Mouse (Mus musculus) midbrain, embryonic 12.5 days (tissue): ENCODE data around the gene Atp6v1f. TPM values are rescaled to one million over a fixed set of nuclear protein-coding genes. Genes with fewer than 3 reads are reported as not detected.
A peak's percentile ranks its signal among the peaks of the same experiment; 100 is the strongest.

Source experiments
- ATAC-seq: fragments of 200-750 bp; cut with Nextera tagmentation; 2 replicates; pipeline ENCODE4 v1.8.0; 2017; ENCODE audit warnings: low read depth, moderate TSS enrichment, moderate library complexity; ENCODE audit not compliant: low FRiP score
- H3K27ac ChIP-seq: fragments of 300-500 bp; sonication (generic); replicated peaks from 2 replicates; pipeline ENCODE4 v1.5.1; 2016; ENCODE audit warnings: mild to moderate bottlenecking
- H3K27me3 ChIP-seq: fragments of 300-500 bp; sonication (generic); 2 replicates; pipeline ENCODE4 v1.6.1; 2016; ENCODE audit warnings: mild to moderate bottlenecking
- H3K36me3 ChIP-seq: fragments of 300-500 bp; sonication (generic); 2 replicates; pipeline ENCODE4 v1.6.1; 2016
- H3K4me1 ChIP-seq: fragments of 300-500 bp; sonication (generic); 2 replicates; pipeline ENCODE4 v1.6.1; 2016
- H3K4me2 ChIP-seq: fragments of 300-500 bp; sonication (generic); replicated peaks from 2 replicates; pipeline ENCODE4 v1.6.1; 2016; ENCODE audit warnings: mild to moderate bottlenecking, moderate library complexity
- H3K4me3 ChIP-seq: fragments of 300-500 bp; sonication (generic); 2 replicates; pipeline ENCODE4 v1.5.1; 2016; ENCODE audit warnings: mild to moderate bottlenecking
- H3K9ac ChIP-seq: fragments of 300-500 bp; sonication (generic); replicated peaks from 2 replicates; pipeline ENCODE4 v1.6.1; 2016; ENCODE audit warnings: mild to moderate bottlenecking, moderate library complexity
- H3K9me3 ChIP-seq: fragments of 300-500 bp; sonication (generic); 2 replicates; pipeline ENCODE4 v1.6.1; 2016; ENCODE audit warnings: mild to moderate bottlenecking
- WGBS: fragments of 180-500 bp; shearing (Covaris S2); methylation state at CpG from one replicate; pipeline ENCODE4 v1.1.7; 2016; 5-methylcytosine and 5-hydroxymethylcytosine counted together
- polyA plus RNA-seq: library from polyadenylated mRNA; unstranded; fragments of >200 nt; fragmentation: Nextera tagmentation; extraction: Ambion mirVana; gene quantifications from 2 replicates; pipeline ENCODE4 v1.2.1, GENCODE M21; 2016

The Atp6v1f gene
- polyA plus RNA-seq, 1 experiment from 2014 or later, result 211 TPM

DNA sequence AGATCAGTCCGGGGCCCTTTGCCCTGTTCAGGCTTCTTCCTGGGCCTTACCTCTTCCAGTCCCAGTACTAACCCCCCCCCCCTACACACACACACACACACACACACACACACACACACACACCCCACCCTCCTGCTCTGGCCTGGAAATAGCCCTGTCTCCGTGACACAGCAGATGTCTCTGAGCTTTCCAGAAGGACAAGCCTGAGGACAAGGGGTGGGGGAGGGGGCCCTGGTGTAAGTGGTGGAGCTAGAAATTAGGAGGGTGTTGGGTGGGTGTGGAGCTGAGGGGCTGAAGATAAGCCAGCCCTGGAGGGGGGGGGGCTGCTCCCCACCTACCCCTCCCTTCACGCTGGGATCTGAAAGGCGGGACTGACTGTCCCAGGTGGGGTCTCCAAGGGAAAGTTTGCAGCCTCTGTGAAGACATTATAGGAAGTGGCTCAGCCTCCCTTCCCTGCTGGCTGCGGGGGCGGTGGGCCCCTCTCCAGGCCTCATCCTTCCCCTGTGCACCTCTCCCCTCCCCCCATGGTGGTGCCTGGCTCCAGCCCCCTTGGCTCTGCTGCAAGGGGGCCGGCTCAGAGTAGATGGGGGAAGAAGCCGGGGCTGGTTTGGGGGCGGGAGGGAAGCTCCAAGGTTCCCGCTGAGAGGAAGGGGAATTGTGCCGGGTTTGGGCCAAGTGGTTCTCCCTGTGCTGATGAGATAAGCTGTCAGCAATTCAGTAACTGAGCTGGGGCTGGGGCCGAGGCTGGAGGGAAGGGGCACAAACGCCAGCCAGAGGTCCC lies 32.4 kb upstream of the Atp6v1f start:
- H3K9ac ChIP-seq, result peak overlapping the region; percentile 3; the same call in 1 of the 2 replicates
- ATAC-seq, result peak; percentile 53
- peaks cover 60% of the 10 kb centered on the region for H3K27me3 ChIP-seq
- peak overlapping the region; percentile 64 for H3K27ac ChIP-seq
- peaks cover 47% of the 10 kb centered on the region for H3K4me1 ChIP-seq
- H3K4me3 ChIP-seq, result peak overlapping the region; percentile 47
- H3K9me3 ChIP-seq, result no peaks in the 10 kb centered on the region
- peak overlapping the region; percentile 85 for H3K4me2 ChIP-seq
- H3K36me3 ChIP-seq, result no peaks in the 10 kb centered on the region
- 4% methylated on average over 13 of the region's 13 CpGs for WGBS

- H3K36me3 ChIP-seq, result no peaks in the 10 kb centered on the region
- peak overlapping the region; percentile 64 for H3K27ac ChIP-seq
- H3K4me3 ChIP-seq, result no peak overlapping the region
- WGBS, result 10% methylated on average over 6 of the region's 6 CpGs
- no peaks in the 10 kb centered on the region for H3K9me3 ChIP-seq
- peak overlapping the region; percentile 85 for H3K4me2 ChIP-seq
- H3K9ac ChIP-seq, result peak overlapping the region; percentile 3; the same call in 1 of the 2 replicates
- H3K4me1 ChIP-seq, result peaks cover 47% of the 10 kb centered on the region
- H3K27me3 ChIP-seq, result peaks cover 51% of the 10 kb centered on the region
- ATAC-seq, result peak; percentile 44
These were observed 31.5 kb upstream of the Atp6v1f start for GRCm38 (mm10) chr6:29435940-29436451.

DNA sequence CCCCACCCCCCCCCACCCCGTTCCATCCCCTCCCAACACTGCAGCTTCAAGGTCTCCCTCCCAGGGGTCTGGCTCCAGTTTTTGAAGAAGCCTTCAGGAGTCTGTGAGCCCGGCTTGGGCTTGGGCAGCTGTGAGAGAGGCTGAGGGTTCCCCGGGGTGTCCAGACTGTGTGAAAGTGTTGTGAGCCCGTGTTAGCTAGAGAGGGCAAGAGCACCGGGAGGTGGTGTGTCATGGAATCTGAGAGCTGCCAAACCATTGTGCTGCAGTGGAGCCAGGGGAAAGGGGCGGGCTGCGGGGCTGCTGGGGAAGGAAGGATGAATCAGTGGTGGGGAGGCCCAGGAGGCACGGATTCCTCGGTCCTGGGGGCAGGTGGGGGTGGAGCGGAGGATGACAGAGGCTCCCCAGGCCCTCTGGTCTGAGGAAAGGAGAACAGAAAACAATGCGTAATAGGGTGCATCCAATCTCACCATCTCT lies 31.0 kb upstream of the Atp6v1f start:
- H3K36me3 ChIP-seq, result no peaks in the 10 kb centered on the region
- H3K27me3 ChIP-seq, result peaks cover 46% of the 10 kb centered on the region
- H3K4me2 ChIP-seq, result peak overlapping the region; percentile 85
- H3K9me3 ChIP-seq, result no peaks in the 10 kb centered on the region
- H3K9ac ChIP-seq, result peak overlapping the region; percentile 3; the same call in 1 of the 2 replicates
- H3K4me3 ChIP-seq, result no peak overlapping the region
- peak overlapping the region; percentile 64 for H3K27ac ChIP-seq
- ATAC-seq, result peak; percentile 47
- peaks cover 43% of the 10 kb centered on the region for H3K4me1 ChIP-seq
- 7% methylated on average over 11 of the region's 11 CpGs for WGBS

DNA sequence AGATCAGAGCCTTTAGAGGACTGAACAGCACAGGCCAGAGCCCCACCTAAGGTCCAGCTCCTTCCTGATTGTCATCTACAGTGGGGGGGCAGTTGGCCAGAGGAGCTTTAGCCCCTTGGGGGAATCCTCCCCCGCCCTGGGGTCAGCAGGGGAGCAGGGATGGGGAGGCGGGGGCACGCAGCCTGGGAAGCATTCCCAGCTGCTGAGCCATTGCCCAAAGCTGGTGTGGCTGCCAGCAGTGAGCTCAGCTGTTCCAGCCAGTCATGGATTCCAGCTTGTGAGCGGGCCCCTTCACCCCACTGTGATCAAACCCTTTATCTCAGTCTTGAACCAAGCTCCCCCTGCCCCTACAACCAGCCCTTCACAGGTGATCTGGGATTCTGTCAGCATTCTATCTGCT lies 28.3 kb upstream of the Atp6v1f start:
- peaks cover 18% of the 10 kb centered on the region for H3K27me3 ChIP-seq
- H3K4me2 ChIP-seq, result no peak overlapping the region
- peaks cover 26% of the 10 kb centered on the region for H3K4me1 ChIP-seq
- no peaks in the 10 kb centered on the region for H3K9me3 ChIP-seq
- no peak overlapping the region for H3K4me3 ChIP-seq
- no peak overlapping the region for H3K9ac ChIP-seq
- no peak for ATAC-seq
- H3K36me3 ChIP-seq, result no peaks in the 10 kb centered on the region
- no peak overlapping the region for H3K27ac ChIP-seq
- WGBS, result 78% methylated on average over 4 of the region's 4 CpGs

GRCm38 (mm10) chr6:29439789-29440188 lies 27.7 kb upstream of the Atp6v1f start:
- no peaks in the 10 kb centered on the region for H3K9me3 ChIP-seq
- no peak overlapping the region for H3K4me2 ChIP-seq
- no peaks in the 10 kb centered on the region for H3K36me3 ChIP-seq
- H3K27ac ChIP-seq, result no peak overlapping the region
- WGBS, result 90% methylated on average over 6 of the region's 6 CpGs
- no peak for ATAC-seq
- peaks cover 21% of the 10 kb centered on the region for H3K4me1 ChIP-seq
- peaks cover 13% of the 10 kb centered on the region for H3K27me3 ChIP-seq
- H3K9ac ChIP-seq, result no peak overlapping the region
- no peak overlapping the region for H3K4me3 ChIP-seq

DNA sequence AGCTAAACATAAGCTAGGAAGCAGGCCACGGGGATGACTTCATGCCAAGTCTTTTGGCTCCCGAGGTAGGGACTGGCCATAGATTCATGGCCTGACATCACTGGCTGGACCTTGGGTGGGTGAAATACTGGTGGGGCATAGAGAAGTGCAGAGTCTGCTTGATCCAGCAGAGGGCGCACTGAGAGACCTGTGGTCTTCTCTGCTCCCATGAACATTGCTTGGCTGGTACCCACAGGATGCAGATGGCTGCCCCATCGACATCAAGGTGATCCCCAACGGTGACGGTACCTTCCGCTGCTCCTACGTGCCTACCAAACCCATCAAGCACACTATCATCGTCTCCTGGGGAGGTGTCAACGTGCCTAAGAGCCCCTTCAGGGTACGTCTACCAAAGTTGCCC lies 22.7 kb upstream of the Atp6v1f start:
- H3K27me3 ChIP-seq, result no peaks in the 10 kb centered on the region
- no peak overlapping the region for H3K4me3 ChIP-seq
- H3K9ac ChIP-seq, result no peak overlapping the region
- no peaks in the 10 kb centered on the region for H3K36me3 ChIP-seq
- H3K27ac ChIP-seq, result no peak overlapping the region
- ATAC-seq, result no peak
- no peak overlapping the region for H3K4me2 ChIP-seq
- H3K9me3 ChIP-seq, result no peaks in the 10 kb centered on the region
- H3K4me1 ChIP-seq, result no peaks in the 10 kb centered on the region
- 77% methylated on average over 11 of the region's 11 CpGs for WGBS

GRCm38 (mm10) chr6:29445354-29445753 lies 22.2 kb upstream of the Atp6v1f start:
- Histone ChIP-seq H3K36me3 (no peaks in the 10 kb centered on the region), H3K27ac (no peak overlapping the region), H3K4me1 (no peaks in the 10 kb centered on the region), H3K9me3 (no peaks in the 10 kb centered on the region), H3K4me3 (no peak overlapping the region), H3K4me2 (no peak overlapping the region), H3K27me3 (no peaks in the 10 kb centered on the region), H3K9ac (no peak overlapping the region)
- WGBS, result 95% methylated on average over 7 of the region's 7 CpGs
- no peak for ATAC-seq

DNA sequence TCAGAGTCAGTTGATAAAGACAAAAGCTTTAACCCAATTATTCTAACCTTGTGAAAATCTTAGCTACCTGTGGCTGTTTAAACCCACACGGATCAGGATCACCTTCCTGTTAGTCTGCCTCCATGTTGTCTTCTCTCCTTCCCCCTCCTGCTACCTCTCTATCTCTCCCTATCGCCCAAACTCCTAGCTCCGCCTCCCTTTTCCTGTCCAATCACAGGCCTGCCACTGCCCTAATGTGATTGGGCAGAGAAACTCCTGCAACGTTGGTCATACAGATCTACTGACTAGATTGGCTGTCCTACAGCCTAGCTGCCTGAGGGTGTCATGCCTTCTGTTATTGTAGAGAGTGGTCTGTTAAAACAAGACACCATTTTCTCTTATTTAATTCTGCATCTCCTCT lies 17.7 kb upstream of the Atp6v1f start:
- Histone ChIP-seq H3K4me1 (no peaks in the 10 kb centered on the region), H3K9me3 (no peaks in the 10 kb centered on the region), H3K27ac (no peak overlapping the region), H3K36me3 (no peaks in the 10 kb centered on the region), H3K4me3 (no peak overlapping the region), H3K9ac (no peak overlapping the region), H3K4me2 (no peak overlapping the region), H3K27me3 (no peaks in the 10 kb centered on the region)
- 35% methylated on average over 4 of the region's 4 CpGs for WGBS
- ATAC-seq, result no peak

GRCm38 (mm10) chr6:29450667-29451066 lies 16.9 kb upstream of the Atp6v1f start:
- H3K9me3 ChIP-seq, result no peaks in the 10 kb centered on the region
- H3K27ac ChIP-seq, result no peak overlapping the region
- 87% methylated on average over 6 of the region's 6 CpGs for WGBS
- H3K9ac ChIP-seq, result no peak overlapping the region
- ATAC-seq, result no peak
- H3K27me3 ChIP-seq, result no peaks in the 10 kb centered on the region
- H3K36me3 ChIP-seq, result no peaks in the 10 kb centered on the region
- no peak overlapping the region for H3K4me3 ChIP-seq
- no peaks in the 10 kb centered on the region for H3K4me1 ChIP-seq
- no peak overlapping the region for H3K4me2 ChIP-seq

DNA sequence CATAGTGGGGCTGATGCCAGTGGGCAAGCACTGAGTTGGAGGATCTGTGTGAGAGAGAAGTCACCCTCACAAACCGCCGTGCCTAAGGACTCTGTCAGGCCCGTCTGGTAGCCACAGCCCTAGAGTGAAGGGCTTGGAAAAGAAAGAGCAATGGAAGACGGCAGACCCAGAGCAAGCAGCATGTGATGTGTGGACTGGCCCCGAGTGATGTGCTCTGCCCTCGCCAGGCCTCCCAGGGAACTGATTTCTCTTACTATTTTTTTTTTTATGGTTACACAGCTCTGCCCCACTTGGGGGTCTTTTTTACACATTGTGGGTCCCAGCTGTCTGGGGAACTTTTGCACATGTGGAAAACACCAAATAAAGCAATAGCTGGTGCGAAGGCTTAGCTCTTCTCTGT lies 6.0 kb upstream of the Atp6v1f start:
- H3K9me3 ChIP-seq, result no peaks in the 10 kb centered on the region
- H3K27me3 ChIP-seq, result no peaks in the 10 kb centered on the region
- H3K4me3 ChIP-seq, result no peak overlapping the region
- H3K4me2 ChIP-seq, result no peak overlapping the region
- no peak overlapping the region for H3K9ac ChIP-seq
- H3K36me3 ChIP-seq, result no peaks in the 10 kb centered on the region
- no peaks in the 10 kb centered on the region for H3K4me1 ChIP-seq
- no peak for ATAC-seq
- 64% methylated on average over 7 of the region's 7 CpGs for WGBS
- H3K27ac ChIP-seq, result no peak overlapping the region

DNA sequence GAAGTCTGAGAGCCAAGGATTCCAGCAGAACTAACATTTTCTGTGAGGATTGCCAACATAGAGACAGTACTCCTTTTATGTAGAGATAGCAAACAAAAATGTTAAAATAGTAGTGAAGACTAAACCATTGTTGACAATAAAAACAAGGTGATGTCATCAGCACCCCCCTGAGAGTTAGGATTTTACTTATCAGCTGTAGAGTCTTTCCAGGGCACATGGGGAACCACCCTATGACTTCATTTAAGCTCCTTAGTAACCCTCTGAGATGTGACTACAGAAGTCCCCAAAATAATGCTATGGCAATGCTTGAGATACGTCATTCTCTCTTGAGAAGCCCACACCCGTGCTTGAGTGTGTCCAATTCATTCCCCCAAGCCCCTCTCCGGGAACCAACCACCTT lies 4.1 kb upstream of the Atp6v1f start:
- Histone ChIP-seq H3K4me1 (peaks cover 4% of the 10 kb centered on the region), H3K9ac (no peak overlapping the region), H3K4me2 (no peak overlapping the region), H3K4me3 (no peak overlapping the region), H3K9me3 (no peaks in the 10 kb centered on the region), H3K27ac (no peak overlapping the region), H3K36me3 (no peaks in the 10 kb centered on the region), H3K27me3 (no peaks in the 10 kb centered on the region)
- ATAC-seq, result no peak
- 90% methylated on average over 3 of the region's 3 CpGs for WGBS

DNA sequence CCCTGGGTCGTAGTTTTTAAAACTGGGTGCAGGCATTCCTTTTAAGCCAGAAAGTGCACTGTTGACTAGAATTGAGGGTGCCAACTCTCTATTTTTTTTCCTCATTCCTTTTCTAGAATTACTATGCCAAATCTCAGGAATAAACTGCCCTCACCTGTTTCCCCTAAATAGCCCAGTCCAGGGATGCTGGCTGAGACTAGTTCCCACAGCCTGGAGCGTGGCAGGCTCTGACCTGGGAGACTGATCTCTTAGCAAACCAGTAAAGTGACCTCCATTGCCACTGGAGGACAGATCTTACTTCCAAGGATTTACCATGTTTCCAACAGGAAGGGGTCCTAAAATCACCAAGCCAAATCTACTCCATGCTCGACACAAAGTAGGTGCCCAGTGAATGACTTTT lies 1.3 kb downstream of the Atp6v1f start:
- peak overlapping the region; percentile 55 for H3K4me3 ChIP-seq
- H3K27me3 ChIP-seq, result peaks cover 11% of the 10 kb centered on the region
- H3K27ac ChIP-seq, result no peak overlapping the region
- no peak overlapping the region for H3K9ac ChIP-seq
- ATAC-seq, result no peak
- no peaks in the 10 kb centered on the region for H3K9me3 ChIP-seq
- peaks cover 12% of the 10 kb centered on the region for H3K4me1 ChIP-seq
- H3K4me2 ChIP-seq, result peak overlapping the region; percentile 69
- peaks cover 25% of the 10 kb centered on the region for H3K36me3 ChIP-seq
- WGBS, result 91% methylated on average over 3 of the region's 3 CpGs
